Mouse (Mus musculus): ENCODE results near the gene Abca1. TPM values are rescaled to one million over a fixed set of nuclear protein-coding genes. Genes with fewer than 3 reads are reported as not detected.

Gene Abca1
- polyA plus RNA-seq, 1 experiment from 2014 or later: 2.3 TPM

DNA sequence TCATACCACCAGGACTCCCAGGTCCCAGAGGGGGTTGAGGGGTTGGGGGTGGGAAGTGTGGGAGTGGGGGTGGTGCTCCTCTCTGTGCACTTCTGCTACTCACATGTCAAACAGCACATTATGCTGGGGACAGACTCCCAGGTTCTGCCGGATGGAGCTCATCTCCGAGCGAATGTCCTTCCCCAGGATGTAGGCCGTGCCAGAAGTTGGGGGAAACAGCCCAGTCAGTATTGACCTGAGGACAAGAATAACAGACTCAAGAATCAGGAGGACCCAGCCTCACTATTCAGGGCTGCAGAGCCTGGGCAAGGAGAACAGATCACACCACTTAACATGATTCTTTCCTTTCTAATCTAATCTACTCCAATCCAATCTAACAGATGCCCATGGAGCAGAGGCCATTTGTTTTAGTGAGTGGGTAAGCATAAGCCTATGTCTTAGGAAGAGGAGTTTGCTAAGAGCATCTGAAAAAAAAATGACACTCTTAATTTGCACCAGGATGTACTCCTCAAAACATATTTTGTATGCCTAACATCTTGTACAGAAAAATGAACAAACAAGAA is 82.8 kb downstream of the Abca1 start:
- 87% methylated on average over 4 of the region's 4 CpGs for WGBS

DNA sequence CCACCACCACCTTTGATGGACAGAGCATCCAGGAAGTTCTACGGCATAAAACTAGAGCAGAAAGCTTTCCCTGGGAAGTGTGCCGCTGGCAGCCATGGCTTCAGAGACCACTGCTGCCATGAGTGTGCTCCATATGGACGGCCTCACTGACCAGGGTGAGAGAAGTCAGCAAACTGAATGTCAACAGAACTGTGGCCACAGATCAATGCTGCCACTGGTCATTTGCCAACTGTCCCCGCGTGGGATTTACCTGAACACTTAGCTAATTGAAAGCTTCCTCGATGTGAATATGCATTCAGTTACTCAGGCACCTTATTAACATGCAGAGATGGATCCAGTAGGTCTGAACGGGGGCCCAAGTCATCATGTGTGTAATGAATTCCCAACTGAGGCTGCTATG is 86.7 kb downstream of the Abca1 start:
- H3K4me2 ChIP-seq (ENCODE audit: low read depth, low read length): no peak overlapping the region
- no peaks in the 10 kb centered on the region for H3K4me1 ChIP-seq (ENCODE audit: control insufficient read depth, insufficient read depth, low read length)
- no peak overlapping the region for H3K4me3 ChIP-seq (ENCODE audit: low read length)
- no peak for ATAC-seq
- no peaks in the 10 kb centered on the region for H3K9me3 ChIP-seq (ENCODE audit: control insufficient read depth, low read length)
- H3K9ac ChIP-seq (ENCODE audit: low read depth, low read length): no peak overlapping the region
- H3K27me3 ChIP-seq (replicated peaks; ENCODE audit: control insufficient read depth, insufficient read depth, low read length): no peaks in the 10 kb centered on the region
- H3K36me3 ChIP-seq (ENCODE audit: control insufficient read depth, insufficient read depth, low read length): no peaks in the 10 kb centered on the region
- H3K27ac ChIP-seq (ENCODE audit: low read length): no peak overlapping the region
- WGBS: 92% methylated on average over 7 of the region's 7 CpGs

More for the DNA sequence above, 82.8 kb downstream of the Abca1 start:
- no peaks in the 10 kb centered on the region for H3K36me3 ChIP-seq (ENCODE audit: control insufficient read depth, insufficient read depth, low read length)
- no peak overlapping the region for H3K27ac ChIP-seq (ENCODE audit: low read length)
- H3K27me3 ChIP-seq (replicated peaks; ENCODE audit: control insufficient read depth, insufficient read depth, low read length): no peaks in the 10 kb centered on the region
- no peak overlapping the region for H3K4me2 ChIP-seq (ENCODE audit: low read depth, low read length)
- H3K9me3 ChIP-seq (ENCODE audit: control insufficient read depth, low read length): no peaks in the 10 kb centered on the region
- no peak for ATAC-seq
- H3K9ac ChIP-seq (ENCODE audit: low read depth, low read length): no peak overlapping the region
- no peaks in the 10 kb centered on the region for H3K4me1 ChIP-seq (ENCODE audit: control insufficient read depth, insufficient read depth, low read length)
- H3K4me3 ChIP-seq (ENCODE audit: low read length): no peak overlapping the region

DNA sequence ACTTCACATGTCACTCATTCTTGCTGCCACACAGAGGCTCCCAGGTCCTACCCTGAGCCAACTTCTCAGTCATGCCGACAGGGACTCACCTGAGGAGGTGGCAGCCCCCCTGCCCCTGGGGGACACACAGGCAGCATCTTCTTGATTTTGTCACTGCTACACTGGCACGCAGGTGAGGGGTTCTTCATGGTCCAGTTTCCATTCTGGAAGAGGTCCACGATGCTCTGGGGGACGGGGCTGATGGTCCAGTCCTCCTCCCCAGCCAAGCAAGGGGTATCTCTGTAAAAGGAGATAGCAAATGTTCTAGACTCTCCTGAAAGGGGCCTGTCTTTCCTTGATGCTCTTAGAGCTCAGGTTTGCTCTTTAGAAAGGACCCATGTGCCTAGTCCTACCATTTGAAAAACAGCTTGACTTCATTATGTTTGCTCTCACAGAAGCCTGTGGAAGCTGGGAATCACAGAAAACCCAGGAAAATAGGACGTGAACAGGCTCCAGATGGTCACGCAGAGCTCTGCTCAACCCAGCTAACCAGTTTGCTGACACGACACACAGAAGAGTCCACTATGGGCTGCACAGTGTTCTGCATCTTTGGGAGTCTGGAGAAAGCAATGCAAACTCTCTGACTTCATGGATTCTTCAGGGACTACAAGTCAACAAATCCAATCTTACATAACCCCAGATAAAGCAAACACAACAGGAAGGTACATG is 97.2 kb downstream of the Abca1 start:
- Histone ChIP-seq H3K4me2 (ENCODE audit: low read depth, low read length) (no peak overlapping the region), H3K9me3 (ENCODE audit: control insufficient read depth, low read length) (no peaks in the 10 kb centered on the region), H3K9ac (ENCODE audit: low read depth, low read length) (no peak overlapping the region), H3K4me1 (ENCODE audit: control insufficient read depth, insufficient read depth, low read length) (no peaks in the 10 kb centered on the region), H3K27me3 (replicated peaks; ENCODE audit: control insufficient read depth, insufficient read depth, low read length) (no peaks in the 10 kb centered on the region), H3K36me3 (ENCODE audit: control insufficient read depth, insufficient read depth, low read length) (no peaks in the 10 kb centered on the region), H3K4me3 (ENCODE audit: low read length) (no peak overlapping the region), H3K27ac (ENCODE audit: low read length) (no peak overlapping the region)
- 84% methylated on average over 7 of the region's 7 CpGs for WGBS
- no peak for ATAC-seq

DNA sequence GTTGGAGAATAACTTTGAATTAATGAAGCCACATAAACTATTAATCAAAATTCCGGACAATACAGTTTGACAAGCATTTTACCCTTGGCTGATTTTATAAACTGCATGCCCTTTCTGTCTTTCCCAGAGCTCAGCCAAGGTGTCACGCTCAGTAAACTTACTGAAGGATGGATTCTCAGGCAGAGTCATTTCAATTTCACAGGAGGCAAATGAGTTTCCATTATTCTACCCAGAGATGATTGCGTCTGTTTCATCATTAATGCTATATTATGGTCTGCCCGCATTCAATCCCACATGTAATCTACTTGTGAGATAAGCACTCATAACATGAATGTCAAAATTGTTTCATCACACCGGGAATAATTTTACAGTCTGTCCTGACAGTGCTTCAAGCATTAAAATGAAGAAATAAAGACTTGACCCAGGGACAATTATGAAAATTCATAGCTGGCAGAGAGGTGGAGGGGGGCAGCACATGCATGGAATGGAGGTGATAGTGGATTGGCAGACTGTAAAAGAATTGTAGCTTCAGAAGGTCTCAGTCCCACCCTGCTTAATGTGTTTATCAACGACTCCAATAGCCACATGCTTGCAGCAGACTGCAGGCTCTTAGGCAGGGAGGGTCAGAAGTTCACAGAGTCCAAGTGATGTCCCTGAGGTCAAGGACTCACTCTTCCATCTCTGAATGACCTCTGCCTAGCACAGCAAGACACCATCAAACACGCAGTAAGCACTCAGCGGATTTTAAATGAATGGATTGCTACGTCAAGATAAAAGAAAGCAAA is 113.3 kb downstream of the Abca1 start:
- ATAC-seq: no peak
- Histone ChIP-seq H3K36me3 (ENCODE audit: control insufficient read depth, insufficient read depth, low read length) (no peaks in the 10 kb centered on the region), H3K4me1 (ENCODE audit: control insufficient read depth, insufficient read depth, low read length) (no peaks in the 10 kb centered on the region), H3K4me3 (ENCODE audit: low read length) (no peak overlapping the region), H3K27ac (ENCODE audit: low read length) (no peak overlapping the region), H3K9me3 (ENCODE audit: control insufficient read depth, low read length) (no peaks in the 10 kb centered on the region), H3K4me2 (ENCODE audit: low read depth, low read length) (no peak overlapping the region), H3K9ac (ENCODE audit: low read depth, low read length) (no peak overlapping the region), H3K27me3 (replicated peaks; ENCODE audit: control insufficient read depth, insufficient read depth, low read length) (no peaks in the 10 kb centered on the region)
- 61% methylated on average over 9 of the region's 9 CpGs for WGBS

DNA sequence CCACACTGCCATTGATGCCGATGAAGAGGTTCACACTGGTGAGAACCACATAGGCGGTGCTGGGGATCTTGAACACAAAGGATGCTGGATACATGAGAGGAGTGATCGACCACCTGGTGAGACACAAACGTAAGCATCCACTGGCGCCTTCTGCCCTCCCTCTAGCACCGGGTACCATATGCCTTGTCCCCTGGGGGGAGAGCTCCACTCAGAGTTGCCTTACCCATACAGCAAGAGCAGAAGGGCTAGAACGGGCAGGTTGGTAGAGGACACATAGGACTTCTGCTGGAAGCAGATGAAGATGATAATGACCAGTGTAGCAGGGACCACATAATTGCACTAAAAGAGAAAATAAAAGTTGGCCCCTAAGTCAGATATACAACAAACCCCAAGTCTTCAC is 113.9 kb downstream of the Abca1 start:
- Histone ChIP-seq H3K9me3 (ENCODE audit: control insufficient read depth, low read length) (no peaks in the 10 kb centered on the region), H3K4me3 (ENCODE audit: low read length) (no peak overlapping the region), H3K27ac (ENCODE audit: low read length) (no peak overlapping the region), H3K4me1 (ENCODE audit: control insufficient read depth, insufficient read depth, low read length) (no peaks in the 10 kb centered on the region), H3K4me2 (ENCODE audit: low read depth, low read length) (no peak overlapping the region), H3K27me3 (replicated peaks; ENCODE audit: control insufficient read depth, insufficient read depth, low read length) (no peaks in the 10 kb centered on the region), H3K9ac (ENCODE audit: low read depth, low read length) (no peak overlapping the region), H3K36me3 (ENCODE audit: control insufficient read depth, insufficient read depth, low read length) (no peaks in the 10 kb centered on the region)
- no peak for ATAC-seq
- 91% methylated on average over 7 of the region's 7 CpGs for WGBS

DNA sequence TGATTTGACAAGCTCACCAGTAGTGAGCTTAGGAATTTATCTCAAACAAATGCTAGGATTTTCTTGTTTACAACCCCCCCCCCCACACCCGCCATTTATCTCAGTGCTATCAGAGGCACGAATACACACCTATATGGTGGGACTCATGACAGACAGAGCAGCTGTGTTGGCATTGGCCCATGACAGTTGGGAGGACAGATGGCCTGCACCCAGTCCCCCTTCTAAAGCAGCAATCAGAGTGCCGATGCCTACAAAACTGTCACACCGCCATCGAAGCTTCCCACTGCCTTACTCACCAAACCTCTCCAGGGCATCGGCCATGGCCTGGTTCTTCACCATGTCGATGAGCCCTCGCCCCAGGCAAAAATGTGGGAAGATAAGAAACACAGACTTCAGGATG is 115.9 kb downstream of the Abca1 start:
- no peaks in the 10 kb centered on the region for H3K27me3 ChIP-seq (replicated peaks; ENCODE audit: control insufficient read depth, insufficient read depth, low read length)
- WGBS: 85% methylated on average over 8 of the region's 8 CpGs
- no peak overlapping the region for H3K9ac ChIP-seq (ENCODE audit: low read depth, low read length)
- H3K36me3 ChIP-seq (ENCODE audit: control insufficient read depth, insufficient read depth, low read length): no peaks in the 10 kb centered on the region
- no peak overlapping the region for H3K4me2 ChIP-seq (ENCODE audit: low read depth, low read length)
- no peak for ATAC-seq
- H3K27ac ChIP-seq (ENCODE audit: low read length): no peak overlapping the region
- H3K4me3 ChIP-seq (ENCODE audit: low read length): no peak overlapping the region
- no peaks in the 10 kb centered on the region for H3K9me3 ChIP-seq (ENCODE audit: control insufficient read depth, low read length)
- H3K4me1 ChIP-seq (ENCODE audit: control insufficient read depth, insufficient read depth, low read length): no peaks in the 10 kb centered on the region

DNA sequence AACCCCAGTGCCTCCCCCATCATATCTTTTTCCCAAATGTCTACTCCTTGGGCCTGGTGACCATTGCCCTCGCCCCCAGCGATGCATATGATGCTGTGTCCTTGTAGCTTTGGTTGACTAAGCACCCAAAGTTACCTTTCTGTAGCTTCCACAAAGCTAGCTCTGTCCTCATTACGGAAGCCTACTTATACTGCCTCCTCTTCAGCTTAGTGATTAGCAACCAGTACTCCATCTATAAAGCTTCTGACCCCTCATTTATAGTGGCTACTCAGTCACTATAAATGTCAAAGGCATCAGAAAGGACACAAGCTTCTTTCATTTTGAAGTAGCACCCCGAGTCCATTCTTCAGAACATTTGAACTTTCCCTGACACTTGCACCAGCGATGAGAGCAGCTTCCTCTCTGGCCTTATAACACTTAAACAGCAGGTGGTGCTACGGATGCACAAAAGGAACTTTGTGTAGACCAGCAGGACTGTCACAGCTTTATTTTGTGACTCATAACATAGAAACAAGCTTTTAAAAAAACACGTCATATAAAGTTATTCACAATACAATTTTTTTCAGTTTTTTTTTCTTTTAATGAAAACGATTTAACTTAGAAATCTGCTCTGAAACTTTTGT is 129.3 kb downstream of the Abca1 start:
- Histone ChIP-seq H3K4me3 (ENCODE audit: low read length) (no peak overlapping the region), H3K36me3 (ENCODE audit: control insufficient read depth, insufficient read depth, low read length) (0 out of 2 replicates have a peak, but pooled peaks cover 2% of the 10 kb centered on the region), H3K9ac (ENCODE audit: low read depth, low read length) (no peak overlapping the region), H3K4me2 (ENCODE audit: low read depth, low read length) (no peak overlapping the region), H3K27me3 (replicated peaks; ENCODE audit: control insufficient read depth, insufficient read depth, low read length) (no peaks in the 10 kb centered on the region), H3K9me3 (ENCODE audit: control insufficient read depth, low read length) (no peaks in the 10 kb centered on the region), H3K27ac (ENCODE audit: low read length) (no peak overlapping the region), H3K4me1 (ENCODE audit: control insufficient read depth, insufficient read depth, low read length) (no peaks in the 10 kb centered on the region)
- ATAC-seq: peak; percentile 32; the same call in 1 of the 2 replicates
- WGBS: 49% methylated on average over 8 of the region's 8 CpGs

DNA sequence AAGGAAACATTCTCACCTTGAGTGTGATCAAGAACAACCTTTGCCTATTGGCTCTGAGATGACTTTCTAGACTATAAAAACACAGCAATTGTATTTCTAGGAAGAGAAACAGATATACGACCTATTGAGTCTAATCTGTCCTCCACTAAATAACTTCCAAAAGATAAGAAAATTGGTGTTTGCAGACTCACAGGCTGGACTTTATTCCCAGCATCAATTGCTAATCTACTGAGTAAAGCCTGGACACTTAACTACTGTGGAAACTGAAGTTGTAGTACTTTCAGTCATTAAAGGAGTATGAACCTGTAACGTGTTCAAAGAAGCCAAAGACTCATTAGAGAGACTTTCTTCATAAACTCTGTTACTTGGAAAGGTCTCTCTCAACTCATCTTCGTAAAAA is 131.9 kb downstream of the Abca1 start:
- no peak overlapping the region for H3K4me3 ChIP-seq (ENCODE audit: low read length)
- WGBS: 68% methylated on average over 3 of the region's 3 CpGs
- H3K9ac ChIP-seq (ENCODE audit: low read depth, low read length): no peak overlapping the region
- H3K27me3 ChIP-seq (replicated peaks; ENCODE audit: control insufficient read depth, insufficient read depth, low read length): no peaks in the 10 kb centered on the region
- H3K9me3 ChIP-seq (ENCODE audit: control insufficient read depth, low read length): no peaks in the 10 kb centered on the region
- no peaks in the 10 kb centered on the region for H3K4me1 ChIP-seq (ENCODE audit: control insufficient read depth, insufficient read depth, low read length)
- no peak overlapping the region for H3K4me2 ChIP-seq (ENCODE audit: low read depth, low read length)
- H3K27ac ChIP-seq (ENCODE audit: low read length): no peak overlapping the region
- ATAC-seq: peak; percentile 68
- H3K36me3 ChIP-seq (ENCODE audit: control insufficient read depth, insufficient read depth, low read length): peaks cover 5% of the 10 kb centered on the region; the same call in 1 of the 2 replicates

DNA sequence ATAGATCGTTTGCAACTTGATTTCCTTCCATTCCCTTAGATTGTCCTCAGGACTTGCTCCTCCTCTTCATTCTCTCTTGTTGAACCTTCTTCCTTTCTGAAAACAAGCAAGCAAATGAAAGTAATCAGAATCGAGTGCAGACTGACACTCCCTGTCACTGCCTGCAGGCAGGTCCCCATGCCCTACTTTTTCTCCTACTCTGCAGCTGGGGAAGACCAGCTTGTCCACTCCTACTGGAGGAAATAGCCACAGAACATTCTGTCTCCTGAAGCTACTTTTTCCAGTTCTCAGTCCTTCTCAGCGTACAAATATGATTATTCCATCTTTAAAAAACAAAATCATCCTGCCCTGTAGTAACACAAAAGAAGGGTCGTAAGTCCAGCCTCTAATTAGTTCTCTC is 135.3 kb downstream of the Abca1 start:
- Histone ChIP-seq H3K36me3 (ENCODE audit: control insufficient read depth, insufficient read depth, low read length) (peaks cover 16% of the 10 kb centered on the region; the same call in 1 of the 2 replicates), H3K9me3 (ENCODE audit: control insufficient read depth, low read length) (no peaks in the 10 kb centered on the region), H3K4me3 (ENCODE audit: low read length) (no peak overlapping the region), H3K4me1 (ENCODE audit: control insufficient read depth, insufficient read depth, low read length) (no peaks in the 10 kb centered on the region), H3K27me3 (replicated peaks; ENCODE audit: control insufficient read depth, insufficient read depth, low read length) (no peaks in the 10 kb centered on the region), H3K4me2 (ENCODE audit: low read depth, low read length) (no peak overlapping the region), H3K27ac (ENCODE audit: low read length) (no peak overlapping the region), H3K9ac (ENCODE audit: low read depth, low read length) (no peak overlapping the region)
- WGBS: 81% methylated on average over 4 of the region's 4 CpGs
- no peak for ATAC-seq
